Mouse (Mus musculus) liver, adult 2 months (tissue): ENCODE measurements around the gene Sh3bgr.

ENCODE experiments used
- CTCF ChIP-seq: fragments of 200-500 bp; IDR thresholded peaks from 2 replicates; pipeline ENCODE4 v1.5.1; 2011; ENCODE audit warnings: low read depth, low read length, control low read depth
- POLR2A ChIP-seq: fragments of 200-500 bp; IDR thresholded peaks from 2 replicates; pipeline ENCODE4 v1.6.1; 2011; ENCODE audit warnings: low read length, control low read depth; ENCODE audit not compliant: insufficient read depth; ENCODE audit errors: extremely low read depth

DNA sequence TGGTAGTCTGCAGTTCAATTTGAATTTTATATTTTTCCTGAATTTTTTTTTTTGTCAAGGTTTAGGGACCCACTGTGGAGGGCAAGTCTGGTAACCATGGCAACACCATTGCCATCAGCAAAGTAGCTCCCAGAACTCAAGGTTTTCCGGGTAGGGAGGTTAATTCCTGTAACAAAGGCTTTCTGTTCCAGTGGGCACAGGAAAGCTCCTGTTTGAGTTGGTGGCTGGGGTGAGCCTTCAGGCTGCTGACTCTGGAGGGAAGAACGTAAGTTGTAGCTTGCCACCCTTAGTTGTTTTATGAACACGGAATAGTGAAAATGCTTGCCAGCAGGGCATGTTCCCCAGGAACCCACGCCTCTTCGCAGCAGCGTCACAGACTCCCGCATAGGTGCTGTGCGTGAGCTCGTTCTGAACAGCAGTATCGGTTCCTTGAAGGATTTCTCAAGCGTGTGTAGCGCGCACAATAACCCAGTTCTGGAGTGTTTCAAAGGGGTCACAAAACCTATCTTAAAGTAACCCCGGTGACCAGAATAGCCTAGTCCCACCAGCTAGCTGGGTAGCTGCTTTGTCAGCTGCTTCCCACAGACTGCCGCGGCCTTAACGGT, 35.2 kb downstream of the Sh3bgr start, which contains the start of gene B3galt5:
- TF ChIP-seq CTCF = no peak
- no peak for TF ChIP-seq POLR2A
